Mouse (Mus musculus) heart, adult 18-20 months (tissue): Measurements from ENCODE around the gene Psmb3. TPM values are rescaled to one million over a fixed set of nuclear protein-coding genes. Genes with fewer than 3 reads are reported as not detected.
A peak's percentile ranks its signal among the peaks of the same experiment; 100 is the strongest.

ENCODE experiments used
- DNase-seq, 2 experiments: peaks; one replicate each; pipeline ENCODE4 v3.0.0; 2021 to 2022; ENCODE audit warnings: mixed read lengths in 1 of 2
- total RNA-seq, 2 experiments: library from RNA; stranded (reverse); gene quantifications; 2 replicates each; pipeline ENCODE4 v1.2.3; 2021

Gene Psmb3
- total RNA-seq, 2 experiments from 2014 or later: 135 to 150 TPM

GRCm38 (mm10) chr11:97666794-97667193, 36.4 kb upstream of the Psmb3 start:
- no peak for DNase-seq

- DNase-seq: no peak
These were observed 35.0 kb upstream of the Psmb3 start for GRCm38 (mm10) chr11:97668160-97668559.

GRCm38 (mm10) chr11:97669268-97669667, 33.9 kb upstream of the Psmb3 start:
- DNase-seq: no peak

- peak; percentile 80 for DNase-seq
These were observed 33.4 kb upstream of the Psmb3 start for GRCm38 (mm10) chr11:97669829-97670228.

GRCm38 (mm10) chr11:97670234-97671176, 32.7 kb upstream of the Psmb3 start:
- DNase-seq: peak in 1 of 2 experiments; percentile 39

GRCm38 (mm10) chr11:97671177-97671527, 32.0 kb upstream of the Psmb3 start:
- DNase-seq: no peak

GRCm38 (mm10) chr11:97673148-97673547, 30.1 kb upstream of the Psmb3 start:
- DNase-seq: no peak

- no peak for DNase-seq
These were observed 27.0 kb upstream of the Psmb3 start for GRCm38 (mm10) chr11:97676050-97676754.

- no peak for DNase-seq
These were observed 25.8 kb upstream of the Psmb3 start for GRCm38 (mm10) chr11:97677381-97677780.

GRCm38 (mm10) chr11:97677842-97678241, 25.4 kb upstream of the Psmb3 start:
- no peak for DNase-seq

- no peak for DNase-seq
These were observed 24.9 kb upstream of the Psmb3 start for GRCm38 (mm10) chr11:97678301-97678700.

GRCm38 (mm10) chr11:97680430-97680829, 22.8 kb upstream of the Psmb3 start:
- DNase-seq: no peak

GRCm38 (mm10) chr11:97682504-97683055, 20.6 kb upstream of the Psmb3 start:
- DNase-seq: no peak

GRCm38 (mm10) chr11:97684063-97684680, 19.0 kb upstream of the Psmb3 start:
- no peak for DNase-seq

GRCm38 (mm10) chr11:97684766-97685165, 18.4 kb upstream of the Psmb3 start:
- DNase-seq: peak in 1 of 2 experiments; percentile 41

GRCm38 (mm10) chr11:97685613-97686321, 17.4 kb upstream of the Psmb3 start, which contains the start of gene Cisd3:
Gene Cisd3 (plus strand): TSS chr11:97685826.
- DNase-seq: peak; percentile 95 to 98

- peak in 1 of 2 experiments; percentile 53 for DNase-seq
These were observed 16.8 kb upstream of the Psmb3 start for GRCm38 (mm10) chr11:97686322-97686908.

- DNase-seq: no peak
These were observed 16.1 kb upstream of the Psmb3 start for GRCm38 (mm10) chr11:97687061-97687460.

GRCm38 (mm10) chr11:97689861-97690260, 13.3 kb upstream of the Psmb3 start:
- peak; percentile 57 to 85 for DNase-seq

- DNase-seq: no peak
These were observed 8.8 kb upstream of the Psmb3 start for GRCm38 (mm10) chr11:97694435-97694834.
